Mouse (Mus musculus) bone marrow, adult 2 months (tissue): ENCODE results near the gene Golph3. TPM values are rescaled to one million over a fixed set of nuclear protein-coding genes. Genes with fewer than 3 reads are reported as not detected.

Experiments used
- H3K27ac ChIP-seq: fragments of 200-500 bp; 2 replicates; pipeline ENCODE4 v1.5.1; 2012; ENCODE audit warnings: low read depth, mild to moderate bottlenecking, control low read depth, inconsistent platforms, low read length; ENCODE audit not compliant: control insufficient read depth, poor library complexity, insufficient read depth
- H3K4me1 ChIP-seq: fragments of 200-500 bp; 2 replicates; pipeline ENCODE4 v1.6.1; 2011; ENCODE audit warnings: low read length; ENCODE audit not compliant: control insufficient read depth, insufficient read depth
- H3K4me3 ChIP-seq: fragments of 200-500 bp; replicated peaks from 2 replicates; pipeline ENCODE3; 2011; ENCODE audit warnings: mild to moderate bottlenecking, low read depth, low read length, control low read depth; ENCODE audit not compliant: control insufficient read depth
- CTCF ChIP-seq: fragments of 200-500 bp; IDR thresholded peaks from 2 replicates; pipeline ENCODE4 v1.5.1; 2011; ENCODE audit warnings: low read length, control low read depth; ENCODE audit not compliant: control insufficient read depth, insufficient read depth
- POLR2A ChIP-seq: fragments of 200-500 bp; IDR thresholded peaks from 2 replicates; pipeline ENCODE4 v1.6.1; 2011; ENCODE audit warnings: low read depth, mild to moderate bottlenecking, control low read depth, low read length, borderline replicate concordance; ENCODE audit not compliant: control insufficient read depth
- WGBS: fragments of 180-500 bp; shearing (Covaris S2); methylation state at CpG from one replicate; pipeline ENCODE4 v1.1.7; 2018; 5-methylcytosine and 5-hydroxymethylcytosine counted together
- polyA plus RNA-seq: library from polyadenylated mRNA; stranded (reverse); fragments of >200 nt; gene quantifications from 2 replicates; pipeline ENCODE4 v1.2.4, GENCODE M21; 2011; ENCODE audit warnings: low replicate concordance; ENCODE audit not compliant: missing spikeins, insufficient read depth, insufficient read length

The Golph3 gene
- polyA plus RNA-seq, 1 experiment = 27.1 TPM

- 82% methylated on average over 6 of the region's 6 CpGs for WGBS
- Histone ChIP-seq H3K4me1 (peaks cover 4% of the 10 kb centered on the region), H3K27ac (no peak overlapping the region), H3K4me3 (no peak overlapping the region)
- TF ChIP-seq CTCF = no peak
- TF ChIP-seq POLR2A = no peak
Observed at GRCm38 (mm10) chr15:12373918-12374317, 52.7 kb downstream of the Golph3 start.

DNA sequence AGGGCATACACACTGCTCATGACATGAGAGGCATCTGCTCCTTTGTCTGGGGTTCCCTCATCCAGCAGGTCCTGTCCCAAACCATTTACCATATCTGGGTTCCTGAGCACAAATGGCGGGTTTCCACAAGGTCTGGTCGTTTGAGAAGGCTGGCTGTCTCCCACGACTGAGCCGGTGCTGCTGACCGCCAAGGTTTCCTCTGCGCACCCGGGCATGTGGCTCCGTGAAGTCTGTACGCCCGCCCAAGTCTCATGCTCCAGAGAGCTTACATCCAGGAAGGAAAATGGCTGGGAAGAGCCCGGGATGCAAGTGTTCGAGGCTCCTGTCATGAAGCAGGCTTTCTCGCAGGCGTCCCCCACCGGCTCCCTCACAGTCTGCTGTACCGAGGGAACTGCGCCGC, 53.7 kb downstream of the Golph3 start:
- no peak overlapping the region for H3K4me3 ChIP-seq
- TF ChIP-seq CTCF = no peak
- no peak for TF ChIP-seq POLR2A
- H3K27ac ChIP-seq = no peak overlapping the region
- 75% methylated on average over 18 of the region's 18 CpGs for WGBS
- peaks cover 4% of the 10 kb centered on the region for H3K4me1 ChIP-seq

- TF ChIP-seq POLR2A (no peak), CTCF (peak; percentile 76)
- Histone ChIP-seq H3K27ac (peak overlapping the region; percentile 56; the same call in 1 of the 2 replicates), H3K4me1 (peaks cover 4% of the 10 kb centered on the region), H3K4me3 (peak overlapping the region; percentile 49)
- WGBS = 5% methylated on average over 19 of the region's 19 CpGs
Observed at GRCm38 (mm10) chr15:12375641-12376311, 54.5 kb downstream of the Golph3 start.

DNA sequence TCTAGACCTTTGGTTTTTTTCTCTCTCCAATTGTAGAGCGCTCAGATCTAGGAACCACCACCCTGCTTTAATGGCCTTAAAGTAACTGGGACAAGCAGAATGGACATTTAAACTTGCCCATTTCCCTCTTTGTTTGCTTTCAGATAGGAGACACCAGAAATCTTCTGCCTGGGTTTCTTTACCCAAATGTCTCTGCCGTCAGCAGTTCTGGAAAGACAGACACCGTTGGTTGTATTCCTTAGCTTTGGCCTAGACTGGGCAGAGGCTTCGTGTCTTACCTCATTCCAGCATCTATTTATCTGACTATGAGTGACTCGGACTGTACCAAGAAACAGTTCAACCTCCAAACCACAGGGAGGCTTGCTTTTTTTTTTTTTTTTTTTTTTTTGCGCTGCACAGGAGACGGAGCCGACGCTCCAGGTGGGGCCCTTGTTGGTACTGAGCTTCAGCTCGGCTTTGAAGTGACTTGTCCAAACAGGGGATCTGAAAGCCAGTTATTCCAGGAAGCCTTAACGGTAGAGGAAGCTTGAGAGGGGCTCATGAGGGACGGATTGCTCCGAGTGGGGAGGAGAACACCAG, 55.3 kb downstream of the Golph3 start:
- no peak for TF ChIP-seq CTCF
- no peak for TF ChIP-seq POLR2A
- Histone ChIP-seq H3K4me1 (peaks cover 4% of the 10 kb centered on the region), H3K27ac (no peak overlapping the region), H3K4me3 (no peak overlapping the region)
- WGBS = 9% methylated on average over 13 of the region's 13 CpGs

- Histone ChIP-seq H3K27ac (no peak overlapping the region), H3K4me3 (no peak overlapping the region), H3K4me1 (peaks cover 4% of the 10 kb centered on the region)
- TF ChIP-seq CTCF = no peak
- TF ChIP-seq POLR2A = no peak
- WGBS = 49% methylated on average over 10 of the region's 10 CpGs
Observed at GRCm38 (mm10) chr15:12377800-12378199, 56.5 kb downstream of the Golph3 start.

GRCm38 (mm10) chr15:12380057-12380456, 58.8 kb downstream of the Golph3 start:
- WGBS = 85% methylated on average over 3 of the region's 3 CpGs
- no peak overlapping the region for H3K4me3 ChIP-seq
- H3K4me1 ChIP-seq = peaks cover 4% of the 10 kb centered on the region
- TF ChIP-seq POLR2A (no peak), CTCF (no peak)
- H3K27ac ChIP-seq = no peak overlapping the region

- TF ChIP-seq CTCF = peak; percentile 80
- no peak for TF ChIP-seq POLR2A
- H3K4me1 ChIP-seq = peaks cover 4% of the 10 kb centered on the region
- H3K27ac ChIP-seq = no peak overlapping the region
- no peak overlapping the region for H3K4me3 ChIP-seq
- 36% methylated on average over 5 of the region's 5 CpGs for WGBS
Observed at GRCm38 (mm10) chr15:12380548-12380947, 59.3 kb downstream of the Golph3 start.

GRCm38 (mm10) chr15:12384679-12385078, 63.4 kb downstream of the Golph3 start:
- WGBS = 87% methylated on average over 13 of the region's 13 CpGs
- TF ChIP-seq POLR2A (no peak), CTCF (no peak)

More at GRCm38 (mm10) chr15:12384679-12385078, 63.4 kb downstream of the Golph3 start:
- Histone ChIP-seq H3K27ac (no peak overlapping the region), H3K4me3 (no peak overlapping the region), H3K4me1 (peaks cover 4% of the 10 kb centered on the region)
